Mouse (Mus musculus) liver, postnatal 0 days (tissue): ENCODE measurements around the gene Twf2. TPM values are rescaled to one million over a fixed set of nuclear protein-coding genes. Genes with fewer than 3 reads are reported as not detected.

Experiments used
- ATAC-seq: fragments of 200-750 bp; cut with Nextera tagmentation; 2 replicates; pipeline ENCODE4 v1.8.0; 2017; ENCODE audit warnings: mild to moderate bottlenecking, moderate library complexity
- DNase-seq: peaks from one replicate; pipeline ENCODE4 v3.0.0-alpha.2; 2016
- H3K27ac ChIP-seq: fragments of 300-500 bp; sonication (generic); 2 replicates; pipeline ENCODE4 v1.5.1; 2014; ENCODE audit warnings: antibody characterized with exemption, moderate library complexity, mild to moderate bottlenecking, low read depth
- H3K27me3 ChIP-seq: fragments of 300-500 bp; sonication (generic); 2 replicates; pipeline ENCODE4 v1.6.1; 2014; ENCODE audit warnings: low read length, control low read depth, mixed read lengths; ENCODE audit not compliant: insufficient read depth
- H3K36me3 ChIP-seq: fragments of 300-500 bp; sonication (generic); replicated peaks from 2 replicates; pipeline ENCODE4 v1.6.1; 2014; ENCODE audit warnings: mild to moderate bottlenecking, control low read depth, low read length, moderate library complexity, mixed read lengths; ENCODE audit not compliant: insufficient read depth
- H3K4me1 ChIP-seq: fragments of 300-500 bp; sonication (generic); 2 replicates; pipeline ENCODE4 v1.6.1; 2014; ENCODE audit warnings: antibody characterized with exemption, mild to moderate bottlenecking, control low read depth; ENCODE audit not compliant: insufficient read depth
- H3K4me2 ChIP-seq: fragments of 300-500 bp; sonication (generic); 2 replicates; pipeline ENCODE4 v1.6.1; 2014; ENCODE audit warnings: low read depth, mild to moderate bottlenecking, low read length, moderate library complexity, mixed read lengths
- H3K4me3 ChIP-seq: fragments of 300-500 bp; sonication (generic); 2 replicates; pipeline ENCODE4 v1.5.1; 2014; ENCODE audit warnings: low read depth, low read length
- H3K9ac ChIP-seq: fragments of 300-500 bp; sonication (generic); replicated peaks from 2 replicates; pipeline ENCODE4 v1.6.1; 2014; ENCODE audit warnings: mild to moderate bottlenecking, moderate library complexity
- H3K9me3 ChIP-seq: fragments of 300-500 bp; sonication (generic); 2 replicates; pipeline ENCODE4 v1.6.1; 2016; ENCODE audit warnings: mild to moderate bottlenecking, control low read depth, low read length, mixed read lengths
- CTCF ChIP-seq: sonication (generic); IDR thresholded peaks from 2 replicates; pipeline ENCODE4 v1.5.1; 2016; ENCODE audit warnings: antibody characterized with exemption, low read depth
- EP300 ChIP-seq: IDR thresholded peaks from 2 replicates; pipeline ENCODE4 v1.6.1; 2016; ENCODE audit warnings: antibody characterized with exemption, low read depth, mild to moderate bottlenecking
- WGBS: fragments of 180-500 bp; shearing (Covaris S2); extraction: QIAGEN DNeasy Blood & Tissue Kit; methylation state at CpG from one replicate; pipeline ENCODE4 v1.1.7; 2014; ENCODE audit not compliant: insufficient replicate concordance; 5-methylcytosine and 5-hydroxymethylcytosine counted together
- polyA plus RNA-seq: library from polyadenylated mRNA; unstranded; fragments of >200 nt; fragmentation: Nextera tagmentation; extraction: Ambion mirVana; gene quantifications from 2 replicates; pipeline ENCODE4 v1.2.1, GENCODE M21; 2015

The Twf2 gene
- polyA plus RNA-seq, 1 experiment from 2014 or later, result 23.0 TPM

GRCm38 (mm10) chr9:106203990-106204851 lies 1.3 kb downstream of the Twf2 start:
- H3K4me2 ChIP-seq, result peak overlapping the region; percentile 93
- 31% methylated on average over 7 of the region's 7 CpGs for WGBS
- H3K4me1 ChIP-seq, result peaks cover 24% of the 10 kb centered on the region
- ATAC-seq (no peak), DNase-seq (no peak)
- peak overlapping the region; percentile 31 for H3K27ac ChIP-seq
- no peak for TF ChIP-seq CTCF
- no peak for TF ChIP-seq EP300
- 0 out of 2 replicates have a peak, but pooled peaks cover 5% of the 10 kb centered on the region for H3K36me3 ChIP-seq
- H3K9me3 ChIP-seq, result no peaks in the 10 kb centered on the region
- H3K27me3 ChIP-seq, result no peaks in the 10 kb centered on the region
- peak overlapping the region; percentile 70 for H3K4me3 ChIP-seq
- H3K9ac ChIP-seq, result peak overlapping the region; percentile 60

GRCm38 (mm10) chr9:106205713-106206290 lies 2.9 kb downstream of the Twf2 start:
- Histone ChIP-seq H3K27me3 (no peaks in the 10 kb centered on the region), H3K36me3 (0 out of 2 replicates have a peak, but pooled peaks cover 5% of the 10 kb centered on the region), H3K27ac (no peak overlapping the region), H3K4me3 (no peak overlapping the region), H3K4me1 (peaks cover 15% of the 10 kb centered on the region), H3K9me3 (no peaks in the 10 kb centered on the region), H3K4me2 (no peak overlapping the region), H3K9ac (no peak overlapping the region)
- ATAC-seq (no peak), DNase-seq (no peak)
- WGBS, result 73% methylated on average over 7 of the region's 7 CpGs
- TF ChIP-seq EP300 (no peak), CTCF (no peak)

GRCm38 (mm10) chr9:106206515-106206914 lies 3.6 kb downstream of the Twf2 start:
- H3K27me3 ChIP-seq, result no peaks in the 10 kb centered on the region
- TF ChIP-seq EP300 (no peak), CTCF (no peak)
- no peak overlapping the region for H3K9ac ChIP-seq
- 0 out of 2 replicates have a peak, but pooled peaks cover 5% of the 10 kb centered on the region for H3K36me3 ChIP-seq
- ATAC-seq (no peak), DNase-seq (no peak)
- no peak overlapping the region for H3K4me3 ChIP-seq
- no peaks in the 10 kb centered on the region for H3K9me3 ChIP-seq
- peaks cover 15% of the 10 kb centered on the region for H3K4me1 ChIP-seq
- no peak overlapping the region for H3K27ac ChIP-seq
- no peak overlapping the region for H3K4me2 ChIP-seq
- 81% methylated on average over 2 of the region's 2 CpGs for WGBS

GRCm38 (mm10) chr9:106208181-106208580 lies 5.3 kb downstream of the Twf2 start:
- Histone ChIP-seq H3K36me3 (0 out of 2 replicates have a peak, but pooled peaks cover 5% of the 10 kb centered on the region), H3K4me3 (no peak overlapping the region), H3K27me3 (no peaks in the 10 kb centered on the region), H3K27ac (no peak overlapping the region), H3K9me3 (no peaks in the 10 kb centered on the region), H3K4me1 (peaks cover 13% of the 10 kb centered on the region), H3K4me2 (no peak overlapping the region), H3K9ac (no peak overlapping the region)
- TF ChIP-seq CTCF, result no peak
- no peak for TF ChIP-seq EP300
- DNase-seq, result no peak
- no peak for ATAC-seq
- WGBS, result 82% methylated on average over 5 of the region's 5 CpGs

- Histone ChIP-seq H3K27ac (no peak overlapping the region), H3K27me3 (no peaks in the 10 kb centered on the region), H3K4me3 (no peak overlapping the region), H3K36me3 (peaks cover 14% of the 10 kb centered on the region; the same call in 1 of the 2 replicates), H3K4me2 (no peak overlapping the region), H3K4me1 (0 out of 2 replicates have a peak, but pooled peaks cover 2% of the 10 kb centered on the region), H3K9me3 (no peaks in the 10 kb centered on the region), H3K9ac (no peak overlapping the region)
- DNase-seq (no peak), ATAC-seq (no peak)
- no peak for TF ChIP-seq EP300
- TF ChIP-seq CTCF, result no peak
- WGBS, result 76% methylated on average over 4 of the region's 4 CpGs
Measured at GRCm38 (mm10) chr9:106209954-106210353, 7.0 kb downstream of the Twf2 start.

- 70% methylated on average over 9 of the region's 9 CpGs for WGBS
- no peak for DNase-seq
- peak overlapping the region; percentile 69; the same call in 1 of the 2 replicates for H3K4me2 ChIP-seq
- H3K4me1 ChIP-seq, result 0 out of 2 replicates have a peak, but pooled peaks cover 2% of the 10 kb centered on the region
- H3K9ac ChIP-seq, result peak overlapping the region; percentile 47; the same call in 1 of the 2 replicates
- peaks cover 14% of the 10 kb centered on the region; the same call in 1 of the 2 replicates for H3K36me3 ChIP-seq
- H3K27me3 ChIP-seq, result no peaks in the 10 kb centered on the region
- no peak for TF ChIP-seq EP300
- no peak for TF ChIP-seq CTCF
- H3K4me3 ChIP-seq, result no peak overlapping the region
- no peak overlapping the region for H3K27ac ChIP-seq
- H3K9me3 ChIP-seq, result no peaks in the 10 kb centered on the region
- no peak for ATAC-seq
Measured at GRCm38 (mm10) chr9:106210853-106211609, 8.1 kb downstream of the Twf2 start.
